Mouse (Mus musculus) thymus, postnatal 14 days (tissue): ENCODE results near the gene Sez6l2.

Experiments used
- DNase-seq: peaks from one replicate; pipeline ENCODE4 v3.0.0; 2021

Sez6l2 gene

DNA sequence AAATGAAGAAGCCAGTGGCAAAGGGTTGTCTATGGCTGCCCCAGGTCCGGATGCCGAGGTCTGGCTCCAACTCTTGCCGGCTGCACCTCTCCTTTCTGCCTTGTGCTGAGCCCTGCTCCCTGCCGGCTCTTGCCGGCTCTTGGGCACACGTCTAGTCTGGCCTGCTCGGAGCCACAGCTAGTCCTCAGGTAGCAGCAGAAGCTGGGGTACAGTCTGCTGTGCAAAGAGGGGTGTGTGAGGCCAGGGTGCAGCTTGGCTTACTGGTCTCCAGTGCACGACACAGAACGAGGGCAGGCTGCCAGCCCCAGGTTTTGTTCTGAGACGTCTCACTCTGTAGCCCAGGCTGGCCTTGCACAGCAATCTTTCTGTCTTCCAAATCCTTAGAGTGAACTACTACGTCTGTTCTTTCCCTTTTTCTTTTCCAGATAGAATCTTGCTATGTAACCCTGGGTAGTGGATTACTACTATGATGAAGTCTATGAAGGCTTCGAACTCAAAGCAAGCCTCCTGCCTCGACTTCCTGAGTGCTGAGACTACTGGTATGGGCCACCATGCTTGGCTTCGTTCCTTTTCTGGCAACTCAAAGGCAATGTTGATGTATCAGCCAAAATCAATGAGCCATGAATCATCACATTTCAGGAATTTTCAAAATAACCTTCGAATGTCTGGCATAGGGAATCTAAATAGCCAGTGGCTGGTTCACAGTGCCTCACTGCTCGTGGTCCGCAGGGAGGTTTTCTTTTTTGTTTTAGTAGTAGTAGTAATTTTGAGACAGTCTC lies 59.1 kb downstream of the Sez6l2 start:
- no peak for DNase-seq

DNA sequence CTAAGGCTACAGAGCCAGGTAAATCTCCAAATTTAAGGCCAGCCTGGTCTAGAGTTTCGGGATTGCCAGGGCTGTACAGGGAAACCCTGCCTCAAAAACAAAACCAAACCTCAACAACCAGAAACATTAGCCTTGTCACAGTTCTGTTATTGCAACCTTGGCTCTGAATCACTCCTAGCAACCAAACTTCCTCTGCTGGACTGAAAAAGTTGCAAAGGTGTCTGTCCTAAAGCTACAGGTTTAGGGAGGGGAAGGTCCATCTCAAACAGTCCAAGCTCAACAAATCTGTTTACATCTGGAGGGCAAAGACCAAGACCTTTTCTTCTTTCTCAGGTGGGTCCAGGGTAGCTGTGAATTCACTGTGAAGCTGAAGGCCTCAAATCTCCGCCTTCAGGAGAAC lies 60.7 kb downstream of the Sez6l2 start:
- no peak for DNase-seq

DNA sequence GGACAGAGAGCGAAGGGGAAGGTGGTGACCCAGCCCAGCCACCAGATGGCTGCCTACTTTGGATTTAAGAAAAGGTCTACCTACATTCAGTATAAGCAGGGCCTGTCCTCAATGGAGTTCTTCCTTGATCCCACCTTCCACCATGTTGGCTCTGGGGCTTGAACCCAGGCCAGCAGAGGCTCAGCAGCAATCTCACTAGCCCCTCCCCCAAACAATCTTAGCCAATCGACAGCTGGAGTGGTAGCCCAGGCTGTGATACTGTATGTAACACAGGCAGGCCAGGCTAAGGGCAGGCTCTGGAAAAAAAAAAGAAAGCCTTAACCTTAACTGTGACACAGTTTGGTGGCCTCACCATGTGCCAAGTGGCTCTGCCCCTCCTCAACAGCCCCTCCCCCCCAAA lies 61.4 kb downstream of the Sez6l2 start:
- no peak for DNase-seq

DNA sequence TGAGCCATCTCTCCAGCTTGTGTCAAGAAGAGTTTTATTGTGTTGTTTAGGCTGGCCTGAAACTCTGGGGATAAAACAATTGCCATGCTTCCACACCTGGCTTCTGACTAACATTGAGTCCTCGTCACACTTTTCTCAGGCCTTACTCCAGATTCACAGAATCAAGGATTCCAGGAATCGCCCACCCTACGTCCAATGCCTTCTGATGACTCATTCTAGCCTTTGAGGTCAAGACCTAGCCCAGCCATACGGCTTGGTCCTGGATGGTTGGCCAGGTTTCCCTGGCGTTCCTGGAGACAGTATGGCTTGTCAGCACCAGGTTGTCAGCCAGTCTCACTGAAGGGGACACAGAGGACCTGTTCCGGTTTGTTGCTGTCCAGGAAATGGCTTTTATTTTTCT lies 62.0 kb downstream of the Sez6l2 start:
- DNase-seq, result no peak

DNA sequence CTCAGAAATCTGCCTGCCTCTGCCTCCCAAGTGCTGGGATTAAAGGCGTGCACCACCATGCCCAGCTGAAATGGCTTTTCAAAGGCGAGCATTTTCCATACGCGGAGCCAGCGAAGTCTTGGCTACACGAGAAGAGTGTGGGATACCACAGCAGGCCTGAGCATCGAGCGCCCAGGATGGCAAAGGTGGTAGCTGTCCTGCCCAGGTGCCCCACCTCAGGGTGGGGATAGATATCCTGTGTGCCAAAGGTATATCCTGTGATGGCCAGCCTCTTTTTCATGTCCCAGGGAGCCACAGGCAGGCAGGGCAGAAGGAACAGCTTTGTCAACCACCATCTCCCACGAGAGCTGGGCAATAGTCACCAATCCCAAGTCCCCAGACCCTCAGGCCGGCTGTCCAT lies 62.5 kb downstream of the Sez6l2 start:
- DNase-seq, result no peak

DNA sequence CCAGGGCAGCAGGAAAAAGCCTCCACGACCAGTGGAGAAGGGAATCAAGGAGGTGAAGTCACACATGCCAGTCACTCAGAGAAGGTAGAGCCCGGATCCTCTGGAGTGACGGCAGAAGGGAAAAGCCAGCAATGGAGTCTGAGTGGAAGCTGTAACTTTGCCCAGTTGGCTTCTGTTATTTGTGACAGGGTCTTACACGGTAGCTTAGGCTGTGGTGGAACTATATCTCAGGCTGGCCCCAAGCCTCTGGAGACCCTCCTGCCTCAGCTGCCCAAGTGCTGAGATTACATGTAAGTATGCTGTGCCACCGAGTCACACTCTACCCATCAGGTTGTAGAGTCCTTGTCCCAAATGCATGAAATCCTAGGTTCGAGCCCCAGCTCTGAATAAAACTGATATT lies 63.0 kb downstream of the Sez6l2 start:
- no peak for DNase-seq

DNA sequence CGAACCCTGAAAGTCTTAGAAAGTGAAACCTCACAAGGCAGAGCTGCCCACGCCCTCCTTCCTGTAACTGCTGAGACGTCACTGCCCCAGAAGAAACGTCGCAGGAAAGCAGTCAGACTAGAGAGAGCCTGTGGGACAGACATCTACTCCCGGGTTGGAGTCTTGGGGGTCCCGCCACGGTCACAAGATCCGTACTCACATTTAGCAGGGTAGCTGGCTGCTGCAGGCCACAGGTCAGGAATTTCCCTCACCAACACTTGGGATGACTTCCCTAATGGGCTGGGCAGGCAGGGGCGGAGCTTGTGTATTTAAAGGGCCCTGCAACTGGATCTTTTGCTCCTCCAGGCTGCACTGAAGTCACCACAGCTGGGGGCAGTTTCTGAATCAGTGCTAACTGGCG lies 64.0 kb downstream of the Sez6l2 start, which contains the start of gene Mvp:
Gene Mvp, minus strand, starts transcription at position 302 of the 400 bp plus-strand sequence.
- DNase-seq, result peak; percentile 66

DNA sequence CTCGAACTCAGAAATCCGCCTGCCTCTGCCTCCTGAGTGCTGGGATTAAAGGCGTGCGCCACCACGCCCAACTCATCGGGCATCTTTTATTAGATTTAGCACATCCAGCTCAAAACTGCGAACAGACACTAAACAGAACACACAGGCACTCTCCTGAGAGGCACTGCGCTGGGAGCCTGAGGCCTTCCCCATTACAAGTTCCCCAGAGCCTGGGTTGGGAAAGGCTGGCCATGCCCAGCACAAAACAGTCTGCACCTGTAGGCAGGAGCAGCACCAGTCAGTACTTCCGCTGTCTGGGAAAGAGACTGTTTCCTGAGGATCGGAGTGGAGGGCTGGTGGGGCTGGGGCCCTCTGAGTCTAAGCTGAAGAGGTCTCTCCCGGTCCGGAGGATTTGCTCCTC lies 64.6 kb downstream of the Sez6l2 start:
- DNase-seq, result no peak

DNA sequence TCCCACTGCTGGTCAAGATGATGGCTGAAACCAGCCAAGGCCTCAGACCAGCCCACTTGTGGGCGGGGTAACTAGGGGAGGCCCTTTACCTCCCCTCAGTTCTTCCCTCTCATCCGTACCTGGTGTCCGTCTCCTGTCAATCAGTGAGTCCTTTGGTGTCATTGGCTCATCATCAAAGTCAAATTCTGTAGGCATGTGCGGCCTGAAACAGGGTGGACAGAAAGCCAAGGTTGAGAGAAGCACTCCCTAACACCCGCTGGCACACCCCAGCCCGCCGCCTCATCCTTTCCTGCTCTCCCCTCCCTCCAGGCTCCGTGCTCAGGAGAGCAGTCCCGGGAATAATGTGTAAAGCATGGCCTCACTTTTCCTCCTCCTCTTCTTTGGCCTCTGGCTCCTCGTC lies 65.7 kb downstream of the Sez6l2 start:
- no peak for DNase-seq

DNA sequence TGATC lies 65.9 kb downstream of the Sez6l2 start, which contains the start of gene Pagr1b:
Gene Pagr1b, minus strand, starts transcription at position 4 of the 5 bp plus-strand sequence.
- DNase-seq, result no peak

DNA sequence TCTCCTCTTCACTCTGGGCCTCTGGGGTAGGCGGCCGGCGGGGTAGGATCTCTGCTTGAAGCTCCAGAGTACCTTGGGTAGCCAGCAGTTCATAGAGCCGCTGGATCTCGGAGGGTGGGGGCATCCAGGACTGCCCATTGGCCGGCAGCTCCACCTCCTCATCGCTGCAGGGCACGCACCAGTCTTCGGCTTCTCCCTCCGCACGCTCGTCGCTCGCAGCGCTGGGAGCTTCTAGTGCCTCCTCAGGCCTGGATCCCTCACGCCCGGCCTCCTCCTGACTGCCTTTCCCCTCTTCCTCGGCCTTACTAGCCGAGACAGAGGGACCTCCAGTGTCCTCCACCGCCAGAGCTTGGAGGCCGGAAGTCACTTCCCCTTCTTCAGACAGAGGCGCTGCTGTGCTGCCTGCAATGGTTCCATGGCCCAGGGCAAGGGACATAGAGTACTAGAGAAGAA lies 66.1 kb downstream of the Sez6l2 start:
- DNase-seq, result no peak

DNA sequence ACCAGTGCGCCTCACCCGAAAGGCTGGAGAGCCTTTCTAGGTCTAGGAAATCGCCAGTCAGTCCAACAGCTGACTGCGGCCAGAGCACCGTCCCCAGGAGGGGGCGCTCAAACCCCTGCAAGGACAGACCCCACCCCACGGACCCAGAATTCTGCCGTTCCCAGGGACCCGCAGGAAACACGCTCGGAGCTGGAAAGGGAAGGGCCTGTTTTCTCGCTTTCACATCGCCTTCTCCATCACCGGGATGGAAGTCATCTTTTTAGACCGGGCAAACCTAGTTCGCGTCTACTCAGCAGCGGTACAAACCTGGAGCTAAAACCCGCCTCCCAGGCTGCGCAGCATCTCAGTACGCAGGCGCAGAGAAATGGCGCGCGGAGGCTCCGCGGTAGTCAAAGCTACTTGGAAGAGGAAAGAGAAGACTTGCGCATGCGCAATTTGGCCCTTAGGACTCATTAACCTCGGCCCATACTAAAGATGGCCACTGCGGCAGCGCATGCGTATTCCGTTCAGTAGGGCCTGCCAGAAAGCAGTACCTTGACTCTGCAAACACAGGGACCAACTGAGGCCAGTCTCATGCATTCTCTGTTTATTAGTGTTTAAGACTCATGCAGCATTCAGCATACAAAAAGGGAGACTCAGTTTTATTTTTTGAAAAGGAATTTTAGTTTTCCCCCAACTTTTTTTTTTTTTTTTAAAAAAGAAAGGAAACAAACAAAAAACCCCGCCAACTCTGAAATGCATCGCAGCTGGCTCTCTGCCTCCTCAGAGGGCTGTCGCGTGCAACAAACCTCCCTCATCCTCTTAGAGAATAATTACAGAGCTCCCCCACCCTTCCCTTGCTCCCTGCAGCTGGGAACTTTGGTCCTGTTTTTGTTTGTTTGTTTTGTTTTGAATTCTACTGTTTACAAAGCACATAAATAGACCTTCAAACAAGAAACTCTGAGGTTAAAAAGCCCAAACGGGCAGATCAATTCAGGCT lies 66.9 kb downstream of the Sez6l2 start, which contains the start of gene Pagr1a:
Gene Pagr1a, minus strand, starts transcription at position 382 of the 979 bp plus-strand sequence.
- peak; percentile 98 for DNase-seq

DNA sequence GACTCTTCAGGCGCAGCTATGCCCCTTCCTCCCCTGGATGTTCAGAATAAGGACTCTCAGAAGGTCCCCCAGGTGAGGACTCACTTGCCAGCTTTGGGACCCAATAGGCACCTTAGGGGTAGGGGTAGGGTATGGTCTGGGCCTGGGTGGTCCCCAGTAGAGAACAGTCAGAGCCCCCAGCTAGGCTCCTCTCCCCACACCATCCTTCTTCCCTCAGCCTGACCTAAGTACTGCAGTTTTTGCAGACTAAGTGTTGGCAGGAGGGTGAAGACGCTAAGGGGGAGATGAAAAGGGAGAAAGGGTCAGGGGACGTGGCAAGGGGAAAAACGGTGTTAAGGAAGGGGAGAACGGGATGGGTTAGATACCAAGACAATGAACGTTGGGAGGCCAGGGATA lies 67.6 kb downstream of the Sez6l2 start:
- DNase-seq, result peak; percentile 30

DNA sequence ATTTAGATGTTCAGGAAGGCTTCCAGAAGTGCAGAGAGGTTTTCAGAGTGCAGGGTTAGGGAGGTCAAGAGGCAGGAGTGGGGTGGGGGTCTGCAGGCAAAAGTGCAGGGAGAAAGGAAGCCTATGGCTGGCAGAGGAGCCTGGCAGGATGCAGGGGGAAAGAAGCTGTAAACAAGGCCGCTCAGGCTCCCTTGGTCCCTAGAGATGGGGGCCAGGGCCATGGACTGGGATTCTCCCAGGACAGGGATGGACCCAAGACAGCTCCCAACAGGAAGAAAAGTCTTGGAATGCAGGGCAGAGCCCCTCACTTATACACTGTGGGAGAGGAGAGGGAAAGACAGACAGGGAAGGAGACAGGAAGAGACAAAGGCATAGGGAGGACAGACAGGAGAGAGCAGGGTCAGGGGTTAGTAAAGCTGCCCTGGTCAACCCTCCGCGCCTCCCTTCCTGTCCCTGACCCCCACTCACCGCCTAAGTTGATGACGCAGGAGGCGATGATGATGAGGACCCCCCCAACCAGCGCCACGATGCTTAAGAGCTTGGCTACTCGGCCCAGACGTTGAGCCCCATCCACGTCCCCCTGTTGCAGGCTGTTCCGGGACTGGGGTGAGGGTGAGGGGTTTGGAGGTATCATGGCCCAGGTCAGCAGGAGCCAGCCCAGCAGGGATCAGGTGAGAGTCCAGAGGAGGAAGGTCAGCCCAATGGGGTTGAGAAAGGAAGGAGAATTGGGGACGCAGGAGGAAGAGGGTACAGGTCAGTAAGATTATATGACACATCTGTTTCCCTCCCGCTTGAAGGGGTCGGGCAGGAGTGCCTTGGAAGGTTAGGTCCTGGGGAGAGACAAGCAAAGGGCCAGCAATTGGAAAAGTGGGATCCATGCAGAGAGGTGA lies 68.3 kb downstream of the Sez6l2 start:
- DNase-seq, result peak; percentile 18

DNA sequence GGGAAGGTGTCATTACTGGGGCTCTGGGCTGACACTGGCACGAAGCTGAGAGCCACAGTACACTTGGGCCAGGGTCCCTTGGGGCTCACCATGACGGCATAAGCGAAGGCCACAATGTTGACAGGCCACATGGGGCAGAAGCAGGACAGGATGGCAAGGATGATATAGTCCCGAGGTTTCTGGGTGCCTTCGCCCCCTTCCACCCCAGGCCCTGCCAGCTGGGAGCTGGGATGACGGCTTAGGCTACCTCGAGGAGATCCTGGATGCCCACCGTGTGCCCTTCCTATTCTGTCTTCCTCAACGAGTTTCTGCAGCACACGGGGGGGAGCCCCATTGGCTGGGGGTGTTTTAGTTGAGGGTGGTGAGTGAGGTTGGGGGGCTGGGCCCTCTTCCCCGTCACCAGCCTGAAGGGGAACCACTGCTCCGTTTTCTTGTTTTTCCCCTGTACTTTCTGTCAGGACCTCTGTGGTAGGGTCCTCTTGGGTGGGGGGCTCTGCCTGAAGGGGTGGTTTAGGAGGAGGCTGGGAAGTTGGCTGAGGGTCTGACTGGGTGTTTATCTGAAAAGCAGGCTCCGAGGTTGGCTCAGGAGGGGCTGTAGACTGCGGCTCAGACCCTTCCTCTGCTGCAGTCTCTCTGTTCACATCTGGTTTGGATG lies 69.1 kb downstream of the Sez6l2 start:
- DNase-seq, result no peak

DNA sequence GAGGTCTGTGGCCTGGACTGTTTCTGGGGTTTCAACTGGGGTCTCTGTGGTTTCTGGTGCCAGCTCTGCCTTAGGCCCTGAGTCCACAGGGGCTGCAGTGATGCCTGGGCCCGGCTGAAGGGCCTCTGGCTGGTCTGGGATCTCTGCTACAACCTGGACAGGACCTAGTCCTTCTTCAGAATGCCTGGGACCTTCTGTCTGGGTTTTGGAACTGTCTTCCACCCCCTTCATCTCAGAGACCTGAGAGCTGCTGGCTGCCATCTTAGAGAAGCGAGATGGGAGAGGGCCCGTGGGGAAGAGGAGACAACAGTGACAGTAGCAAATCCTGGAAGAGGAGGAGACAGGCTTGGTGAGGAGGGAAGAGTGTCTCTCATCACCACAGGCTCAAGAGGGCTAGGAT lies 69.7 kb downstream of the Sez6l2 start:
- DNase-seq, result no peak
